Mouse (Mus musculus) stomach, embryonic 14.5 days (tissue): Measurements from ENCODE around the gene Tst. TPM values are rescaled to one million over a fixed set of nuclear protein-coding genes. Genes with fewer than 3 reads are reported as not detected.

Source experiments
- ATAC-seq: fragments of 200-750 bp; cut with Nextera tagmentation; 2 replicates; pipeline ENCODE4 v1.8.0; 2017; ENCODE audit warnings: low read depth, moderate TSS enrichment; ENCODE audit not compliant: insufficient number of reproducible peaks, insufficient read depth, low FRiP score
- H3K27ac ChIP-seq: fragments of 300-500 bp; sonication (generic); 2 replicates; pipeline ENCODE4 v1.5.1; 2014; ENCODE audit warnings: mild to moderate bottlenecking, low read length, moderate library complexity, mixed read lengths
- H3K27me3 ChIP-seq: fragments of 300-500 bp; sonication (generic); 2 replicates; pipeline ENCODE4 v1.6.1; 2014; ENCODE audit warnings: low read length, control low read depth, mixed read lengths; ENCODE audit not compliant: control insufficient read depth, insufficient read depth
- H3K36me3 ChIP-seq: fragments of 300-500 bp; sonication (generic); 2 replicates; pipeline ENCODE4 v1.6.1; 2014; ENCODE audit warnings: mild to moderate bottlenecking, control low read depth, low read length, moderate library complexity, mixed read lengths; ENCODE audit not compliant: control insufficient read depth, insufficient read depth
- H3K4me1 ChIP-seq: fragments of 300-500 bp; sonication (generic); 2 replicates; pipeline ENCODE4 v1.6.1; 2014; ENCODE audit warnings: low read length, control low read depth, mixed read lengths; ENCODE audit not compliant: control insufficient read depth, insufficient read depth
- H3K4me2 ChIP-seq: fragments of 300-500 bp; sonication (generic); replicated peaks from 2 replicates; pipeline ENCODE4 v1.6.1; 2014; ENCODE audit warnings: low read depth, low read length, control low read depth
- H3K4me3 ChIP-seq: fragments of 300-500 bp; sonication (generic); 2 replicates; pipeline ENCODE4 v1.5.1; 2014; ENCODE audit warnings: low read depth, low read length, control low read depth
- H3K9ac ChIP-seq: fragments of 300-500 bp; sonication (generic); replicated peaks from 2 replicates; pipeline ENCODE4 v1.6.1; 2014; ENCODE audit warnings: low read depth, mild to moderate bottlenecking, control low read depth, low read length, moderate library complexity, mixed read lengths
- H3K9me3 ChIP-seq: fragments of 300-500 bp; sonication (generic); 2 replicates; pipeline ENCODE4 v1.6.1; 2016; ENCODE audit warnings: low read depth, low read length, control low read depth; ENCODE audit not compliant: control insufficient read depth
- WGBS: fragments of 180-500 bp; shearing (Covaris S2); extraction: QIAGEN DNeasy Blood & Tissue Kit; methylation state at CpG from one replicate; pipeline ENCODE4 v1.1.7; 2014; 5-methylcytosine and 5-hydroxymethylcytosine counted together
- polyA plus RNA-seq: library from polyadenylated mRNA; unstranded; fragments of >200 nt; fragmentation: Nextera tagmentation; extraction: Ambion mirVana; gene quantifications from 2 replicates; pipeline ENCODE4 v1.2.1, GENCODE M21; 2014

Tst gene
- polyA plus RNA-seq, 1 experiment from 2014 or later = 38.6 TPM

GRCm38 (mm10) chr15:78377859-78378258 is 27.8 kb downstream of the Tst start:
- Histone ChIP-seq H3K27me3 (no peaks in the 10 kb centered on the region), H3K9ac (no peak overlapping the region), H3K36me3 (no peaks in the 10 kb centered on the region), H3K4me1 (no peaks in the 10 kb centered on the region), H3K4me3 (no peak overlapping the region), H3K27ac (no peak overlapping the region), H3K9me3 (no peaks in the 10 kb centered on the region), H3K4me2 (no peak overlapping the region)
- 88% methylated on average over 10 of the region's 10 CpGs for WGBS
- ATAC-seq = no peak

DNA sequence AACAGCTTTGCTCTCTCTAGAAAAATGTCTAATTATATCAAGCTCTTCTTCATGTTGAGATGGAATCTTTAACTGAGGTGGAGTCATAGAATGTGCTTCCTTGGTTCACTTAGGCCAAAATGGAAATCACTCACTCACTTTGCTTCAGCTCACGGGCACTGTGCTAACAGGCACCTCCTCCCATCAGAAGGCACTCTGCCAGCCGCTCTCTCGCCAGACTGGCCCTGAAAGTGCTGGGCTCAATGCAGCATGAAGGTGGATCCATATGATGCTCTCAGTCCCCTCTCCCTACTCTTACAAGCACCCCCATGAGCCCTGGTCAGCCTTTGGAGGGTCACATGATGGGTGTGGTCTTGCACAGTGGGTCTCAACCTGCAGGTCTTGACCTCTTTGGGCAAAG is 31.5 kb downstream of the Tst start:
- Histone ChIP-seq H3K4me2 (no peak overlapping the region), H3K9me3 (no peaks in the 10 kb centered on the region), H3K9ac (no peak overlapping the region), H3K36me3 (no peaks in the 10 kb centered on the region), H3K4me3 (no peak overlapping the region), H3K27me3 (no peaks in the 10 kb centered on the region), H3K27ac (no peak overlapping the region), H3K4me1 (no peaks in the 10 kb centered on the region)
- ATAC-seq = no peak
- WGBS = 75% methylated on average over 3 of the region's 3 CpGs

DNA sequence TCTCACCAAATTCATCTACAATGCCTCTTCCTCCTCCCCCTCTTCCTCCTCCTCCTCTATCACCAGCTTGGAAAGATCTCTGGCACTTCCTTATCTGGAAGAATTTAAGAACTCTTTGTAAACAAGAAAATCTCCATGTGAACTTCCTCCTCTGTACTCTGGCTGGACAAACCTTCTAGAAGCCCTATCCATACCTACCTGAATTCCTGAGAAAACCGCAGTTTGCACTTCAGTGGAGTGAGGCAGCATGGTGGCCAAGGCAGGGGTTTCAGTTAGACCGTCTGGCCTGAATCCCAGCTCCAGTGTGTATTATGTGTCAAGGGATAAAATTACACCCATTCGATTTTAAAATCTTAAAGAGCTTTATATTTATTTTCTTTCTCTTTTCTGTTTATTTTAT is 32.9 kb downstream of the Tst start:
- Histone ChIP-seq H3K27me3 (no peaks in the 10 kb centered on the region), H3K4me1 (no peaks in the 10 kb centered on the region), H3K36me3 (no peaks in the 10 kb centered on the region), H3K9me3 (no peaks in the 10 kb centered on the region), H3K4me2 (no peak overlapping the region), H3K27ac (no peak overlapping the region), H3K4me3 (no peak overlapping the region), H3K9ac (no peak overlapping the region)
- WGBS = 44% methylated on average over 3 of the region's 3 CpGs
- ATAC-seq = no peak

DNA sequence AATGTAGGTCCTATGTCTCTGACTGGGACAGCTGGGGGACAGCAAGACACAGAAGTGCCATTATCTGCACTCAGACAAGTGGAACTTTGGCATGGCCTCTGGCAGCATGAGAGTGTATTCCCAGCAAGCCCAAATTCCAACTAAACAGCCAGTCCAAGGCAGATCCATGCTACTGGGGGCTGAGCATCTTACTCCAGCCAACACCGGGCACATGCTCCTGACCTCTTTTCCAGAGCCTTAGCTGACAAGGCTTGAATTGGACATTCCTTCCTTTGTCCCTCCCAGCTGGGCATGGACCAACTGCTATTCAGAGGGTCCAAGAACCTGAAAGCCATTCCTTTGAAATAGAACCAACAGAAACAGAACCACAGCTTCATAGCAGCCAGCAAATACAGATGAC is 36.1 kb downstream of the Tst start:
- Histone ChIP-seq H3K4me3 (no peak overlapping the region), H3K4me2 (no peak overlapping the region), H3K27me3 (no peaks in the 10 kb centered on the region), H3K9me3 (no peaks in the 10 kb centered on the region), H3K4me1 (no peaks in the 10 kb centered on the region), H3K9ac (no peak overlapping the region), H3K36me3 (no peaks in the 10 kb centered on the region), H3K27ac (no peak overlapping the region)
- WGBS = 95% methylated on average over 1 of the region's 1 CpGs
- ATAC-seq = no peak

DNA sequence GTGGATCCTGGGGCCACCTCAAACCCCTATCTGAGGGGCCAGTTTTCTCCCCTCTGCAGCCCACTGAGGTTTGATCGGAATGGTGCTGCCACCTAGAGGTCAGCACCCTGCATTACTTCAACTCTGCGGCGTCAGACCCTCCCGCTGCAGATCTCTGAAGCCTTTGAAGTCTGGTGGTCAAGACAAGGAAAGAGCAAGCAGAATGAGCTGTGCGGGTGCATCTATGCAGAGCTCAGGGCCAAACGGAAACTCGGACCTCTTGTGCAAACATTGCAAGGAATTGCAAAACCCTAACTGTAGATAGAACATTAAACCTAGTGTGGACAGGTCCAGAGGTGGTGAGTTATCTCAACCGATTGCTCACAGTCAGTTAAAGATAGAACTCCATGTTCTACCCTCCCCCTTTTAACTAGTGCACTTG is 36.8 kb downstream of the Tst start:
- Histone ChIP-seq H3K9me3 (no peaks in the 10 kb centered on the region), H3K27ac (no peak overlapping the region), H3K4me3 (no peak overlapping the region), H3K4me2 (no peak overlapping the region), H3K9ac (no peak overlapping the region), H3K36me3 (no peaks in the 10 kb centered on the region), H3K4me1 (no peaks in the 10 kb centered on the region), H3K27me3 (no peaks in the 10 kb centered on the region)
- ATAC-seq = no peak
- 12% methylated on average over 8 of the region's 8 CpGs for WGBS

- no peak for ATAC-seq
- H3K9ac ChIP-seq = no peak overlapping the region
- no peaks in the 10 kb centered on the region for H3K4me1 ChIP-seq
- H3K36me3 ChIP-seq = no peaks in the 10 kb centered on the region
- no peak overlapping the region for H3K27ac ChIP-seq
- no peaks in the 10 kb centered on the region for H3K27me3 ChIP-seq
- no peak overlapping the region for H3K4me3 ChIP-seq
- H3K9me3 ChIP-seq = no peaks in the 10 kb centered on the region
- H3K4me2 ChIP-seq = no peak overlapping the region
- 79% methylated on average over 3 of the region's 3 CpGs for WGBS
These were observed 37.9 kb downstream of the Tst start for GRCm38 (mm10) chr15:78367811-78368210.

- WGBS = 59% methylated on average over 8 of the region's 8 CpGs
These were observed 38.8 kb downstream of the Tst start for GRCm38 (mm10) chr15:78366875-78367274.

DNA sequence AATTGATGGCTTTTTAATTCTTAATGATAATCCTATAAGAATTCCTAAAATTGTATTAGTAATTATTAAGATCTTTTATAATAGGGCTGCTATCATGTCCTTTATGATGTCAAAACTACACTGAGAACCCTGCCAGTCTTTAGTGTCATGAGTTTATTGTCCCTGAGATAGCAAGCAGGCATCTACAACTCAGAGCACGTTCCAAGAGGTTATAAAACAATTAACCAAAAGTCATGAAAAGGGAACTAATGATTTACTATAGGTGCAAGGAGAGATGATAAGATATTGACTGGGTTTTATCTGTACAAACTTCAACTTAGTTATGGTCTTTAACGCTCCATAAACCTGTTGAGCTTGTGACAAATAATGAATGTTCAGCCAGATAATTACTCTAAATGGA is 39.8 kb downstream of the Tst start:
- Histone ChIP-seq H3K9ac (no peak overlapping the region), H3K27ac (no peak overlapping the region), H3K4me3 (no peak overlapping the region), H3K27me3 (no peaks in the 10 kb centered on the region), H3K9me3 (peaks cover 3% of the 10 kb centered on the region; the same call in 1 of the 2 replicates), H3K4me2 (no peak overlapping the region), H3K36me3 (no peaks in the 10 kb centered on the region), H3K4me1 (no peaks in the 10 kb centered on the region)
- no peak for ATAC-seq
- 31% methylated on average over 2 of the region's 2 CpGs for WGBS

More at GRCm38 (mm10) chr15:78366875-78367274, 38.8 kb downstream of the Tst start:
- H3K36me3 ChIP-seq = no peaks in the 10 kb centered on the region
- no peak overlapping the region for H3K4me2 ChIP-seq
- no peaks in the 10 kb centered on the region for H3K4me1 ChIP-seq
- H3K4me3 ChIP-seq = no peak overlapping the region
- H3K27ac ChIP-seq = no peak overlapping the region
- H3K27me3 ChIP-seq = no peaks in the 10 kb centered on the region
- H3K9me3 ChIP-seq = peaks cover 3% of the 10 kb centered on the region; the same call in 1 of the 2 replicates
- no peak overlapping the region for H3K9ac ChIP-seq
- no peak for ATAC-seq

- ATAC-seq = no peak
- H3K36me3 ChIP-seq = no peaks in the 10 kb centered on the region
- no peak overlapping the region for H3K4me2 ChIP-seq
- H3K9me3 ChIP-seq = no peaks in the 10 kb centered on the region
- H3K27ac ChIP-seq = no peak overlapping the region
- H3K9ac ChIP-seq = no peak overlapping the region
- H3K27me3 ChIP-seq = no peaks in the 10 kb centered on the region
- H3K4me3 ChIP-seq = no peak overlapping the region
- WGBS = 85% methylated on average over 5 of the region's 5 CpGs
- no peaks in the 10 kb centered on the region for H3K4me1 ChIP-seq
These were observed 50.2 kb downstream of the Tst start for GRCm38 (mm10) chr15:78355548-78355947.
